Mouse (Mus musculus): ENCODE data around the gene Tab3. TPM values are rescaled to one million over a fixed set of nuclear protein-coding genes. Genes with fewer than 3 reads are reported as not detected.

Gene Tab3
- polyA plus RNA-seq (2012; rRNA removed), result 7.0 and 10.4 TPM in 2 replicates

DNA sequence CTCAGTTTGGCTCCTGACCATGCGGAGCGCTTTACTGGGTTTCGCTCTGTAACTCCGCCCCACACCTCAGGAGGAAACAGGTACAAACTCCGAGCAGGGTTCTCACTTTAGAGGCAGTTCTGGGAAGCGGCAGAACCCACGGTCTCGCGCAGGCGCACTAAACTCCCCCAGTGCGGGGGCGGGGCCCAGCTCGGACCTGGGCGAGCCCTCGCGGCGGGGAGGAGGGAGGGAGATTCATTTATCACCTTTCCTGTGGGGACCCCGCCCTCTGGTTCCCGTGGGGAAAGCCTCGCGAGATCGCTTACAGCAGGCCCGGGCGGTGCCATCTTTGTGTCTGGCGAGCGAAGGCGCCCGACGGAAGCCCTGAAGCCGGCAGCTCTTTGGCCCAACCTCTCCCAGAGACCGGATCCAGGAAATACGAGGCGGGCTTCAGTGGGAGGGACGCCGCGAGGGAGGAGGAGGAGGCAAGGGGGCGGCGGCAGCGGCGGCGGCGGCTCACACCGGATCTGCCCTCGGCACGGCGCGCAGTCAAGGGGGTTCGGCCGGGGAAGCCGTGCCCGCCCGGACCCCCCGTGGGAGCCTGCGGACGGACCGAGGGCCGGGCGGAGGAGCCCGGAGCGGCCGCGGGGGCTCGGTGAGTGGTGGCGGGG is at the start of gene Tab3:
Gene Tab3, plus strand, starts transcription at position 491 of the 650 bp plus-strand sequence.
- no peaks in the 10 kb centered on the region for H3K4me1 ChIP-seq (replicated peaks; ENCODE audit: control insufficient read depth, insufficient read depth, low read length)
- peak; percentile 94 for DNase-seq
- H3K4me3 ChIP-seq (ENCODE audit: control insufficient read depth, insufficient read depth, low read length), result peak within 1 kb of the TSS; percentile 85
- H3K27me3 ChIP-seq (ENCODE audit: control insufficient read depth, insufficient read depth, low read length), result no peaks in the 10 kb centered on the region
- no peaks in the 10 kb centered on the region for H3K36me3 ChIP-seq (ENCODE audit: control insufficient read depth, insufficient read depth, low read length)
- WGBS, result 7% methylated on average over 33 of the region's 64 CpGs
- peak within 1 kb of the TSS; percentile 43; the same call in 1 of the 2 replicates for H3K27ac ChIP-seq (ENCODE audit: control insufficient read depth, insufficient read depth, low read length)
- no peak for TF ChIP-seq CTCF (IDR thresholded peaks at IDR 0.05; ENCODE audit: borderline replicate concordance, control insufficient read depth, extremely low read depth, insufficient read depth, low read length, poor library complexity)
- 0 out of 2 replicates have a peak, but pooled peaks have one; percentile 18 for TF ChIP-seq POLR2A (IDR thresholded peaks at IDR 0.05; ENCODE audit: control insufficient read depth, extremely low read depth, insufficient read depth, low read length, poor library complexity)

- Histone ChIP-seq H3K27ac (ENCODE audit: control insufficient read depth, insufficient read depth, low read length) (no peak overlapping the region), H3K27me3 (ENCODE audit: control insufficient read depth, insufficient read depth, low read length) (no peaks in the 10 kb centered on the region), H3K36me3 (ENCODE audit: control insufficient read depth, insufficient read depth, low read length) (no peaks in the 10 kb centered on the region), H3K4me1 (replicated peaks; ENCODE audit: control insufficient read depth, insufficient read depth, low read length) (no peaks in the 10 kb centered on the region), H3K4me3 (ENCODE audit: control insufficient read depth, insufficient read depth, low read length) (no peak overlapping the region)
- no peak for DNase-seq
- TF ChIP-seq CTCF (IDR thresholded peaks at IDR 0.05; ENCODE audit: borderline replicate concordance, control insufficient read depth, extremely low read depth, insufficient read depth, low read length, poor library complexity) (no peak), POLR2A (IDR thresholded peaks at IDR 0.05; ENCODE audit: control insufficient read depth, extremely low read depth, insufficient read depth, low read length, poor library complexity) (no peak)
- 57% methylated on average over 1 of the region's 1 CpGs for WGBS
Observed at GRCm38 (mm10) chrX:85525545-85525944, 48.3 kb upstream of the Tab3 start.

DNA sequence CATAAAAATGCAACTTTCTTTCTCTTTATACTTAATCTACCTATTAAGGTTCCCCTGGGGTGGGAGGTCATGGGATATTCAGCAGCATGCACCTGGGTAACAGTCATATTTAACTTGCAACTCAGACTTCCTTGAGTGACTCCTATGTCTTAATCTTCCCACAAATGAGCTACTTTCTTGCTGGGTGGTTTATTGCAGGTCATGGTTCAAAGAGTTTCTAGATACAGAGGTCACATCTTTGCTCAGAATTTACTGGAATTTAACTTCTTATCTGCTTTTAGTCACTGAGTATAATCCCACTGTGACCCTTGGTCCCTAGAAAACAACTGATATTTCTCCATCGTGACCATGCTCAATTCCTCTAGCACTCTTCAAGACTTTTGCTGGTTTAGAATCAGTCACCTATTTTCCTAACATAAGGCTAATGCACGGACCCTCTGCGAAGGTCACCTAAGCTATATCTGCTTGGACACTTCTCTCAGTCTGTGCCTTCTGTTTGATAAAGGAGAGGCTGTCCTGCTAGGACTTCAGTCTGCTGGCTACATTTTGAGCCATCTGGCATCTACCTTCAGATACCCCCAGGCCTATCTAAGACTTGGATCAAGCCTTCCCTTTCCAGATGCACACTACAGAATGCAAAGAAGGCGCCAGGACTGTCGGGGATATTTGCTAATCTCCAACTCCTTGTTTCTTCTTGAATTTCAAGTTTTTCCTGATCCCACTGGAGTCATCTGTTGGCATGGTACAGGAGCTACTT is 47.4 kb upstream of the Tab3 start:
- no peaks in the 10 kb centered on the region for H3K4me1 ChIP-seq (replicated peaks; ENCODE audit: control insufficient read depth, insufficient read depth, low read length)
- H3K36me3 ChIP-seq (ENCODE audit: control insufficient read depth, insufficient read depth, low read length), result no peaks in the 10 kb centered on the region
- no peak for DNase-seq
- H3K27me3 ChIP-seq (ENCODE audit: control insufficient read depth, insufficient read depth, low read length), result no peaks in the 10 kb centered on the region
- H3K27ac ChIP-seq (ENCODE audit: control insufficient read depth, insufficient read depth, low read length), result no peak overlapping the region
- whole genome bisulfite sequencing, result 80% methylated on average over 5 of the region's 5 CpGs
- H3K4me3 ChIP-seq (ENCODE audit: control insufficient read depth, insufficient read depth, low read length), result no peak overlapping the region
- TF ChIP-seq POLR2A (IDR thresholded peaks at IDR 0.05; ENCODE audit: control insufficient read depth, extremely low read depth, insufficient read depth, low read length, poor library complexity) (no peak), CTCF (IDR thresholded peaks at IDR 0.05; ENCODE audit: borderline replicate concordance, control insufficient read depth, extremely low read depth, insufficient read depth, low read length, poor library complexity) (no peak)

DNA sequence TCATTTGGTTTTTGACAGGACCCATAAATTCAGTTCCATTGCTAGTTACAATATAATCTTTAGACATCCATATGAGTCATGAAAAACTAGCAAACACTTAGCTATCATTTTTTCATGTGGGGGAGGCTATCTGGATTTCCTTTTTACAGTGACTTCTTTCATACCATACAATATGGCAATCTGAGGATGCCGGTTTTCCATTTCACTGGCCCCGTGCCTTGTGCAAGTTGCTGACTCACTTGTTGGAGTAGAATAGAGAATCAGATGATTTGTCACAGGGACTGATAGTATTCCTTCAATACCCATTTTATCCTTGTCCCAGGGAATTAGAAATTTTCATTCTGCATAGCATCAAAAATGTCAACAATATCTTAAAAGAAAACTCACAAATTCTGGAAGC is 14.9 kb upstream of the Tab3 start:
- 92% methylated on average over 2 of the region's 2 CpGs for WGBS
- no peak for DNase-seq
- H3K27me3 ChIP-seq (ENCODE audit: control insufficient read depth, insufficient read depth, low read length), result no peaks in the 10 kb centered on the region
- H3K4me1 ChIP-seq (replicated peaks; ENCODE audit: control insufficient read depth, insufficient read depth, low read length), result no peaks in the 10 kb centered on the region
- H3K36me3 ChIP-seq (ENCODE audit: control insufficient read depth, insufficient read depth, low read length), result no peaks in the 10 kb centered on the region
- no peak for TF ChIP-seq CTCF (IDR thresholded peaks at IDR 0.05; ENCODE audit: borderline replicate concordance, control insufficient read depth, extremely low read depth, insufficient read depth, low read length, poor library complexity)
- TF ChIP-seq POLR2A (IDR thresholded peaks at IDR 0.05; ENCODE audit: control insufficient read depth, extremely low read depth, insufficient read depth, low read length, poor library complexity), result no peak
- no peak overlapping the region for H3K27ac ChIP-seq (ENCODE audit: control insufficient read depth, insufficient read depth, low read length)
- no peak overlapping the region for H3K4me3 ChIP-seq (ENCODE audit: control insufficient read depth, insufficient read depth, low read length)

DNA sequence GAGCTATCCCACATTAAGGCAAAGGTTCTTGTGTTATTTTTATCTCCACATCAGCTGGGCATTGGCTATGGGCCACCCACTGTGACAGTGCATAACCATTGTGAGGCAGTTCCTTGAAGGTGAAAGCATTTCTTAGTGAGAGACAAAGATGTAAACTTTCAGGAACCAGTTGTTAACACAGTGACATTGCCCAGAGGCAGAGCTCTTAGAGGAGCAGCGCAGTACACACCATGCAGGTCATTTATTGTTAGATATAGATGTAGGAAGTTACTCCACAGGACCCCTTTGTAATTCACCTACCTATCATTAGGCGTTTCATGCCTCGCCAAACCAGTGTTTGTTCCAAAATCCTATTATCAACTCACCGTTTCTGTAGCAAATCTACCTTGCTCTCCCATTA is 7.6 kb upstream of the Tab3 start:
- TF ChIP-seq POLR2A (IDR thresholded peaks at IDR 0.05; ENCODE audit: control insufficient read depth, extremely low read depth, insufficient read depth, low read length, poor library complexity), result no peak
- TF ChIP-seq CTCF (IDR thresholded peaks at IDR 0.05; ENCODE audit: borderline replicate concordance, control insufficient read depth, extremely low read depth, insufficient read depth, low read length, poor library complexity), result no peak
- no peak overlapping the region for H3K27ac ChIP-seq (ENCODE audit: control insufficient read depth, insufficient read depth, low read length)
- H3K27me3 ChIP-seq (ENCODE audit: control insufficient read depth, insufficient read depth, low read length), result no peaks in the 10 kb centered on the region
- no peaks in the 10 kb centered on the region for H3K36me3 ChIP-seq (ENCODE audit: control insufficient read depth, insufficient read depth, low read length)
- no peaks in the 10 kb centered on the region for H3K4me1 ChIP-seq (replicated peaks; ENCODE audit: control insufficient read depth, insufficient read depth, low read length)
- no peak for DNase-seq
- WGBS, result 93% methylated on average over 4 of the region's 4 CpGs
- H3K4me3 ChIP-seq (ENCODE audit: control insufficient read depth, insufficient read depth, low read length), result no peak overlapping the region

DNA sequence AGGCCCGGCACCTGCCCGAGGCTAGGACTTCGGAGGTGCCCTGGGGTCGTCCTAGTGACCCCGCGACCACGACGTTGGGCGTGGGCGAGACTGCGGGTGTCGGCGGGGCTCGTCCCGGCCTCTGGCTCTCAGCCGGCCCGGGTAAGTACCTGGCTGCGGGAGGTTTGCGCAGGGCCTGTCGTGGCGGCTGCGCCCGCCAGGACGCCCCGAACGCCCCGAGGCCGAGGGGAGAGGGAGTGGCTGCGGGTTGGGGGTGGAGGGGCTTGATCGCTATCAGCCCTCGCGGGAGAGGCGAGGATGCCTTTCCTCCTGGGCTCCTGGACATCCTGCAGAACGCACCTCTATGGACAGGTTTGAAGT is 340 bp downstream of the Tab3 start:
- DNase-seq, result no peak
- Histone ChIP-seq H3K4me1 (replicated peaks; ENCODE audit: control insufficient read depth, insufficient read depth, low read length) (no peaks in the 10 kb centered on the region), H3K27me3 (ENCODE audit: control insufficient read depth, insufficient read depth, low read length) (no peaks in the 10 kb centered on the region), H3K27ac (ENCODE audit: control insufficient read depth, insufficient read depth, low read length) (no peak overlapping the region), H3K36me3 (ENCODE audit: control insufficient read depth, insufficient read depth, low read length) (no peaks in the 10 kb centered on the region), H3K4me3 (ENCODE audit: control insufficient read depth, insufficient read depth, low read length) (peak overlapping the region; percentile 85)
- TF ChIP-seq CTCF (IDR thresholded peaks at IDR 0.05; ENCODE audit: borderline replicate concordance, control insufficient read depth, extremely low read depth, insufficient read depth, low read length, poor library complexity) (no peak), POLR2A (IDR thresholded peaks at IDR 0.05; ENCODE audit: control insufficient read depth, extremely low read depth, insufficient read depth, low read length, poor library complexity) (no peak)
- 0% methylated on average over 11 of the region's 34 CpGs for WGBS

Measured in thymus, adult 2 months (tissue).